Mouse (Mus musculus) spleen, adult 2 months (tissue): Measurements from ENCODE around the gene Gm49325. TPM values are rescaled to one million over a fixed set of nuclear protein-coding genes. Genes with fewer than 3 reads are reported as not detected.
A peak's percentile ranks its signal among the peaks of the same experiment; 100 is the strongest.

Experiments used
- DNase-seq, 2 experiments: peaks; one replicate each; pipeline versions ENCODE4 v3.0.0 to v3.0.0-alpha.2; 2012 to 2021; ENCODE audit warnings: low spot score in 2 of 2, low read depth in 1 of 2
- H3K27ac ChIP-seq: fragments of 200-500 bp; 2 replicates; pipeline ENCODE4 v1.5.1; 2012; ENCODE audit warnings: low read length, inconsistent platforms; ENCODE audit not compliant: insufficient read depth
- H3K27me3 ChIP-seq: fragments of 200-500 bp; 2 replicates; pipeline ENCODE4 v1.6.1; 2012; ENCODE audit warnings: mild to moderate bottlenecking, moderate library complexity, low read length, inconsistent platforms; ENCODE audit not compliant: control insufficient read depth, insufficient read depth
- H3K36me3 ChIP-seq: fragments of 200-500 bp; 2 replicates; pipeline ENCODE4 v1.6.1; 2012; ENCODE audit warnings: mild to moderate bottlenecking, low read length, inconsistent platforms; ENCODE audit not compliant: control insufficient read depth, insufficient read depth
- H3K4me1 ChIP-seq: fragments of 200-500 bp; 2 replicates; pipeline ENCODE4 v1.6.1; 2011; ENCODE audit warnings: inconsistent platforms; ENCODE audit not compliant: control insufficient read depth, insufficient read depth, insufficient read length
- H3K4me3 ChIP-seq: fragments of 200-500 bp; 2 replicates; pipeline ENCODE4 v1.5.1; 2011; ENCODE audit warnings: mild to moderate bottlenecking, inconsistent platforms; ENCODE audit not compliant: insufficient read depth, insufficient read length; ENCODE audit errors: extremely low read depth
- CTCF ChIP-seq: fragments of 200-500 bp; IDR thresholded peaks from 2 replicates; pipeline ENCODE4 v1.5.1; 2011; ENCODE audit warnings: mild to moderate bottlenecking, inconsistent platforms; ENCODE audit not compliant: insufficient read depth, insufficient read length, insufficient replicate concordance; ENCODE audit errors: extremely low read depth
- POLR2A ChIP-seq: fragments of 200-500 bp; IDR thresholded peaks from 2 replicates; pipeline ENCODE4 v1.6.1; 2011; ENCODE audit warnings: low read depth, low read length, inconsistent platforms
- WGBS: fragments of 180-500 bp; shearing (Covaris S2); methylation state at CpG from one replicate; pipeline ENCODE4 v1.1.7; 2018; 5-methylcytosine and 5-hydroxymethylcytosine counted together
- polyA plus RNA-seq: library from polyadenylated mRNA; depleted of rRNA; stranded (reverse); fragments of >200 nt; gene quantifications from 2 replicates; pipeline ENCODE4 v1.2.3, GENCODE M21; 2012

Gene Gm49325
- polyA plus RNA-seq, 1 experiment, result not detected

DNA sequence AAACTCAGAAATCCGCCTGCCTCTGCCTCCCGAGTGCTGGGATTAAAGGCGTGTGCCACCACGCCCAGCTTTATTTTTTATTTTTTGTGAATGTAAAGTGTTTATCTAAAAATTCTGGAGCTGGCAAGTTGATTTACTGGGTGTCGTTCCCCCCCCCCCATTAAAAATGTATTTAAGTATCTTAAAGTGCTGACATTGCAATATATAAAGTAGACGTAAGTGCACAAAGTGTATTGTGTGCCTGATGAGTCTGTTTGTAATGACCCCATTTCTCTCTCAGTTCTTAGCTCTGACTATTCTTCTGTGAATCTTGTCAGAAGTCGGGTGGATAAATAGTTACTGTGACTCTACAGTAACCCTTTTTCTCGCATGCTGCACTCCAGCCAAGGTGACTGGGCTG is 9.7 kb downstream of the Gm49325 start:
- H3K36me3 ChIP-seq, result peaks cover 19% of the 10 kb centered on the region
- 93% methylated on average over 8 of the region's 8 CpGs for WGBS

GRCm38 (mm10) chr10:77616166-77616565 is 10.2 kb downstream of the Gm49325 start:
- TF ChIP-seq POLR2A, result no peak
- TF ChIP-seq CTCF, result no peak
- WGBS, result 96% methylated on average over 9 of the region's 9 CpGs
- Histone ChIP-seq H3K4me1 (no peaks in the 10 kb centered on the region), H3K4me3 (no peak overlapping the region), H3K27ac (no peak overlapping the region), H3K36me3 (peaks cover 15% of the 10 kb centered on the region), H3K27me3 (no peaks in the 10 kb centered on the region)
- DNase-seq, result no peak

More for the DNA sequence above, 9.7 kb downstream of the Gm49325 start:
- Histone ChIP-seq H3K4me1 (no peaks in the 10 kb centered on the region), H3K4me3 (no peak overlapping the region), H3K27me3 (no peaks in the 10 kb centered on the region), H3K27ac (no peak overlapping the region)
- TF ChIP-seq CTCF (no peak), POLR2A (no peak)
- no peak for DNase-seq

- TF ChIP-seq POLR2A, result no peak
- no peak for TF ChIP-seq CTCF
These were observed 10.9 kb downstream of the Gm49325 start for GRCm38 (mm10) chr10:77616926-77617325.

GRCm38 (mm10) chr10:77621546-77621945 is 15.5 kb downstream of the Gm49325 start:
- H3K27ac ChIP-seq, result peak overlapping the region; percentile 96
- H3K4me1 ChIP-seq, result peaks cover 15% of the 10 kb centered on the region; the same call in 1 of the 2 replicates
- no peaks in the 10 kb centered on the region for H3K27me3 ChIP-seq
- H3K36me3 ChIP-seq, result peaks cover 2% of the 10 kb centered on the region; the same call in 1 of the 2 replicates
- TF ChIP-seq CTCF, result no peak
- no peak for TF ChIP-seq POLR2A
- DNase-seq, result no peak
- 63% methylated on average over 8 of the region's 8 CpGs for WGBS
- H3K4me3 ChIP-seq, result peak overlapping the region; percentile 87

More at GRCm38 (mm10) chr10:77616926-77617325, 10.9 kb downstream of the Gm49325 start:
- 95% methylated on average over 7 of the region's 7 CpGs for WGBS
- H3K36me3 ChIP-seq, result peaks cover 13% of the 10 kb centered on the region
- no peak for DNase-seq
- H3K4me3 ChIP-seq, result no peak overlapping the region
- H3K4me1 ChIP-seq, result 0 out of 2 replicates have a peak, but pooled peaks cover 4% of the 10 kb centered on the region
- no peak overlapping the region for H3K27ac ChIP-seq
- H3K27me3 ChIP-seq, result no peaks in the 10 kb centered on the region

DNA sequence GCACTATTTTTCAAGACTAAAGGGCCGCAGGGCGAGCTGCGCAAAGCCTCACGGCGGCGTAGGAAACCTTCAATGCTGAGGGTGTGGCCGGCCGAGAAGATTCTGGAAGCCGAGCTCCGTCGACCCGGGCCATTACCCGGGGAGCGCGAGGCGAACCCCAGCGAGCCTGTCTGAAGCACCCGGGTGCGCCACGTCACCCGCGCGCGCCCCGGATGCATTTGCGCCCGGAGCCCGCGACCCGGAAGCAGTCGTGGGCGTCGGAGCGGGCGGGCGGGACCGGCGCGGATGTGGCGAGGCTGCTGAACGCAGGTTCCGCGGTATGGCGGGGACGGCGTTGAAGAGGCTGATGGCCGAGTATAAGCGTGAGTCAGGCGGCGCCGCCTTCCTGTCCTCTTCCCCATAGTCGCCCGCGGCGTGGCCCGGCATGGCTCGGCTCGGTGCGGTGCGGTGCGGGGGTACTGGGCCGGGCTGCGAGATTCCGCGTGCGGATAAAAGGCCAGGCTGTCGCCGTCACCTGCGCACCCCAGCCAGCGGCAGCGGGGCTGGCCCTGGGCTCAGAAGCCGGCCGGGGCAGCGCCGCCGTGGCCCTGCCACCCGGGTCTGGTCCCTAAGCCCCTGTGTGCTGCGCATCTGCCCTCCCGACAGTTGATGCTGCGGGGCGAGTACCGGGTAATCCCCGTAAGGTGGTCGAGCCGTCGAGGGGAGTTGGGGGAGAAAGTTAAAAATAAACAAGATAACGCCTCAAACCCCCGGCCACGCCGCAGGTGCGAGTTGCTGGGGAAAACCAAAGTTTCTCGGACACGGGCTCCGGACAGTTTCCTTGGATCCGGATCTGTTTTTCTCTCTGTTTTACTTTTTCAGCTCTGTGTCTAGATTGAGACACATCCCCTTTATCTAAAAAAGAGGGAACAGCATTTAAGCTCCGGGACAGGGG is 16.3 kb downstream of the Gm49325 start, which contains the start of gene Ube2g2:
Ube2g2 (plus strand) TSS at position 221 of the 934 bp plus-strand sequence.
- Histone ChIP-seq H3K36me3 (peaks cover under 1% of the 10 kb centered on the region; the same call in 1 of the 2 replicates), H3K4me3 (peak within 1 kb of the TSS; percentile 87), H3K4me1 (peaks cover 19% of the 10 kb centered on the region; the same call in 1 of the 2 replicates), H3K27me3 (no peaks in the 10 kb centered on the region), H3K27ac (peak within 1 kb of the TSS; percentile 96)
- peak; percentile 20 for TF ChIP-seq POLR2A
- TF ChIP-seq CTCF, result no peak
- WGBS, result under 1% methylated on average over 96 of the region's 96 CpGs
- DNase-seq, result peak; percentile 85 to 91

- TF ChIP-seq POLR2A, result no peak
- no peak for TF ChIP-seq CTCF
- Histone ChIP-seq H3K27ac (no peak overlapping the region), H3K4me3 (peak overlapping the region; percentile 87), H3K27me3 (no peaks in the 10 kb centered on the region), H3K36me3 (no peaks in the 10 kb centered on the region), H3K4me1 (peaks cover 19% of the 10 kb centered on the region; the same call in 1 of the 2 replicates)
- 16% methylated on average over 8 of the region's 8 CpGs for WGBS
- DNase-seq, result no peak
These were observed 17.1 kb downstream of the Gm49325 start for GRCm38 (mm10) chr10:77623069-77623492.

DNA sequence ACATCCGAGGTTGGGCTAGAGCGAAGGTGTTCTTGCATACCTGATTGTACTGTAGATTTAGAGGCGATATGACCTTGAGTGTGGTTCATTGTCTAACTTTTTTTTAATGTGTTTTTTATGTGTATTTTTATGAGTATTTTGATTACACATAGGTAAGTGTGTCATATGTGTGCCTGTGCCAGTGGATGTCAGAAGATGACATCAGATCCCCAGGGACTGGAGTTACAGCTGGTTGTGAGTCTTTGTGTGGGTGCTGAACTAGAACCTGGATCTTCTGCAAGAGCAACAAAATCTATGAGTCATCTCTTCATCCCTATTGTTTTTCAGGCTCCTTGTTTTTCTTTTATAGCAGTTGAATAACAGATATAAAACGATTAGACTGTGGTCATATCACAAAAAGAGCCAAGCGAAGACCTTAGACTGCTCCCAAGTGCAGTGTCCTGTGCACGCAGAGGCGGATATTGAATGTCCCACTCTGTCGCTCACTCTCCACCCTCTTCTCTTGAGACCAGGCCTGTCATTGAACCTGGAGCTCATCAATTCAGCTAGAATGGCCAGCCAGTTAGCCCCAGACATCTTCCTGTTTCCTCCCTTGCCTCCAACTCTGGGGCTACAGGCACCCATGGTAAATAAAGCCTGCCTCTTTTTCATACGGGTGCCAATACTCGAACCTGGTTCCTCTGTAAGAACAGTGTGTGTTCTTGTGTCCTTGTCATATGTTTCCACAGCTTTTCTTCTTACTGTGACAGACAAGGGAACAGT is 17.8 kb downstream of the Gm49325 start:
- Histone ChIP-seq H3K27ac (0 out of 2 replicates have a peak overlapping the region, but pooled peaks have one; percentile 28), H3K4me3 (no peak overlapping the region), H3K36me3 (no peaks in the 10 kb centered on the region), H3K4me1 (peaks cover 19% of the 10 kb centered on the region; the same call in 1 of the 2 replicates), H3K27me3 (no peaks in the 10 kb centered on the region)
- DNase-seq, result no peak
- WGBS, result 87% methylated on average over 10 of the region's 10 CpGs
- TF ChIP-seq POLR2A (no peak), CTCF (no peak)
